Mouse (Mus musculus) liver, postnatal 0 days (tissue): Measurements from ENCODE around the gene Chst2. TPM values are rescaled to one million over a fixed set of nuclear protein-coding genes. Genes with fewer than 3 reads are reported as not detected.

Experiments used
- ATAC-seq: fragments of 200-750 bp; cut with Nextera tagmentation; 2 replicates; pipeline ENCODE4 v1.8.0; 2017; ENCODE audit warnings: mild to moderate bottlenecking, moderate library complexity
- DNase-seq: peaks from one replicate; pipeline ENCODE4 v3.0.0-alpha.2; 2016
- H3K27ac ChIP-seq: fragments of 300-500 bp; sonication (generic); 2 replicates; pipeline ENCODE4 v1.5.1; 2014; ENCODE audit warnings: antibody characterized with exemption, moderate library complexity, mild to moderate bottlenecking, low read depth
- H3K27me3 ChIP-seq: fragments of 300-500 bp; sonication (generic); 2 replicates; pipeline ENCODE4 v1.6.1; 2014; ENCODE audit warnings: low read length, control low read depth, mixed read lengths; ENCODE audit not compliant: insufficient read depth
- H3K36me3 ChIP-seq: fragments of 300-500 bp; sonication (generic); replicated peaks from 2 replicates; pipeline ENCODE4 v1.6.1; 2014; ENCODE audit warnings: mild to moderate bottlenecking, control low read depth, low read length, moderate library complexity, mixed read lengths; ENCODE audit not compliant: insufficient read depth
- H3K4me1 ChIP-seq: fragments of 300-500 bp; sonication (generic); 2 replicates; pipeline ENCODE4 v1.6.1; 2014; ENCODE audit warnings: antibody characterized with exemption, mild to moderate bottlenecking, control low read depth; ENCODE audit not compliant: insufficient read depth
- H3K4me2 ChIP-seq: fragments of 300-500 bp; sonication (generic); 2 replicates; pipeline ENCODE4 v1.6.1; 2014; ENCODE audit warnings: low read depth, mild to moderate bottlenecking, low read length, moderate library complexity, mixed read lengths
- H3K4me3 ChIP-seq: fragments of 300-500 bp; sonication (generic); 2 replicates; pipeline ENCODE4 v1.5.1; 2014; ENCODE audit warnings: low read depth, low read length
- H3K9ac ChIP-seq: fragments of 300-500 bp; sonication (generic); replicated peaks from 2 replicates; pipeline ENCODE4 v1.6.1; 2014; ENCODE audit warnings: mild to moderate bottlenecking, moderate library complexity
- H3K9me3 ChIP-seq: fragments of 300-500 bp; sonication (generic); 2 replicates; pipeline ENCODE4 v1.6.1; 2016; ENCODE audit warnings: mild to moderate bottlenecking, control low read depth, low read length, mixed read lengths
- CTCF ChIP-seq: sonication (generic); IDR thresholded peaks from 2 replicates; pipeline ENCODE4 v1.5.1; 2016; ENCODE audit warnings: antibody characterized with exemption, low read depth
- EP300 ChIP-seq: IDR thresholded peaks from 2 replicates; pipeline ENCODE4 v1.6.1; 2016; ENCODE audit warnings: antibody characterized with exemption, low read depth, mild to moderate bottlenecking
- WGBS: fragments of 180-500 bp; shearing (Covaris S2); extraction: QIAGEN DNeasy Blood & Tissue Kit; methylation state at CpG from one replicate; pipeline ENCODE4 v1.1.7; 2014; ENCODE audit not compliant: insufficient replicate concordance; 5-methylcytosine and 5-hydroxymethylcytosine counted together
- polyA plus RNA-seq: library from polyadenylated mRNA; unstranded; fragments of >200 nt; fragmentation: Nextera tagmentation; extraction: Ambion mirVana; gene quantifications from 2 replicates; pipeline ENCODE4 v1.2.1, GENCODE M21; 2015

Gene Chst2
- 0.29 and 0.49 TPM in 2 replicates for polyA plus RNA-seq

DNA sequence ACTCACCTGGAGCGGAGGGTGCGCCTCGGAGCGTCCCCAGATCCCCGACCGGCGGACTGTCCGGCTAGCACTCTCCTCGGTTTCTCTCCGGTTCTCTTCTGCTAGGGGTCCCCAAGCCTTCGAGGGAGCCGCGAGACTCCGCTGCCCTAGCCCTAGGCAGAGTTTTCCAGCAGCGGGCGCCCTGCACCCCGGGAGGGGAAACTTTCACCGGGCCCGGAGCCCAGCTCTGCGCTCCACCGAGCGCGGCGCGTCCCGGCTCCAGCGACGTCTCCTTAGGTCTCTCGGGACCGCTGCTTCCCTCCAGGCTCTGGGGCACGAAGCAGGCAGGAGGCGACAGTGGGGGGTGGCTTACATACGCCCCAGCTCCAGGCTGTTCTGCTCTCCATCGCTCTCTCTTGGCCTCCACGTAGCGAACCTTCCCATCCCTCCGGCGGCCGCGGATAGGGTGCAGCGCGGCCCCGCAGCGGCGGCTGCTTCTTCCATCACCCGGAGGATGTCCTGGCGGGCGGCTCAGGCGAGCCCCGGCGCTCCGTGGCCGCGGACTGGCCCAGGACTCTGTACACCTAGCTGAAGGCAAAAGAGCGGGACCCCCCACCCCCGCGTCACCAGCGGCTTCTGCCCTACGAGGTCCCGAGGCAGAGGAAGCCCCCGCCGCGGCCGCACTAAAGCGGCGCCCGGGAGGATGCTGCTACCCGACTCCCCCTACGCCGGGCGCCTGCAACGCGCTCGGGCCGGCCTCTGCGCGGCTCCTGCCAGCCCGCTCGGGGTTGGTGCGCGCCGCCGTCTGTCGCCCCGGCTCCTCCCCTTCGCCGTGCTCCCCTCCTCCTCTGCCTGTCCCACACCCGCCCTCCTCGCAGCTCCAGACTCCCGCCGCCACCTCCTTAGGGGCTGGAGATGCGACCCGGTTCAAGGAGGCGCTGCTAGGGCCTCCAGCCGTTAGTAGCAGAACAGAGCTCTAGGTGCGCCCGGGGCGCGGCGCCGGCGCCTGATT, at the start of gene Chst2:
Gene Chst2 (minus strand): TSS at position 152 of the 991 bp plus-strand sequence.
- no peak for TF ChIP-seq CTCF
- under 1% methylated on average over 91 of the region's 102 CpGs for WGBS
- peak within 1 kb of the TSS; percentile 75 for H3K4me2 ChIP-seq
- H3K4me1 ChIP-seq, result peaks cover 15% of the 10 kb centered on the region; the same call in 1 of the 2 replicates
- peak within 1 kb of the TSS; percentile 53 for H3K4me3 ChIP-seq
- DNase-seq (peak; percentile 49), ATAC-seq (peak; percentile 70)
- no peaks in the 10 kb centered on the region for H3K9me3 ChIP-seq
- H3K36me3 ChIP-seq, result no peaks in the 10 kb centered on the region
- 0 out of 2 replicates have a peak within 1 kb of the TSS, but pooled peaks have one; percentile 12 for H3K27ac ChIP-seq
- H3K9ac ChIP-seq, result peak within 1 kb of the TSS; percentile 16; the same call in 1 of the 2 replicates
- H3K27me3 ChIP-seq, result peaks cover 60% of the 10 kb centered on the region

DNA sequence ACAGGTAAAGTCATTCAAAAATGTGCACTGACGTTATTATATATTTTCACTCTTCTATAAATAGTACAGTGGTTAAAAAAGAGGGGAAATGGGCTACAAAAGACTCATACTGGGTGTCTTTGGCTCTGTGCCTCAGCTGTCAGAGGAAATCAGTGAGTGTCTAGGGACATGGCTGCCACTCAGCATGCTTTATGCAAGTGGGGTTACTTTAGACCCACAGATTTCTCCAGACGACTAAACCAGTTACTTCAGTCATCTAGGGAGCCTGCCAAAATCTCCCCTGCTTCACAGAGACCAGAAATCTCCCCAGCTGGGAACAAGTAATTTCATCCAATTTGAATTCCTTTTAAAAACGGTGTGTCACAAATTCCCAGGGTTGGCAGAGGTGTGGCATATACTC, 45.4 kb upstream of the Chst2 start:
- ATAC-seq, result no peak
- WGBS, result 51% methylated on average over 3 of the region's 3 CpGs
- H3K4me1 ChIP-seq, result no peaks in the 10 kb centered on the region

GRCm38 (mm10) chr9:95450586-95450985, 44.1 kb upstream of the Chst2 start:
- Histone ChIP-seq H3K9ac (no peak overlapping the region), H3K4me2 (no peak overlapping the region), H3K27me3 (no peaks in the 10 kb centered on the region), H3K9me3 (no peaks in the 10 kb centered on the region), H3K36me3 (no peaks in the 10 kb centered on the region), H3K4me1 (no peaks in the 10 kb centered on the region), H3K27ac (no peak overlapping the region), H3K4me3 (no peak overlapping the region)
- 84% methylated on average over 8 of the region's 8 CpGs for WGBS
- DNase-seq (no peak), ATAC-seq (no peak)
- TF ChIP-seq EP300 (no peak), CTCF (no peak)

More for the DNA sequence above, 45.4 kb upstream of the Chst2 start:
- no peak overlapping the region for H3K4me2 ChIP-seq
- DNase-seq, result no peak
- peaks cover 8% of the 10 kb centered on the region; the same call in 1 of the 2 replicates for H3K36me3 ChIP-seq
- no peak overlapping the region for H3K27ac ChIP-seq
- TF ChIP-seq EP300, result no peak
- TF ChIP-seq CTCF, result no peak
- H3K9ac ChIP-seq, result no peak overlapping the region
- no peak overlapping the region for H3K4me3 ChIP-seq
- H3K27me3 ChIP-seq, result no peaks in the 10 kb centered on the region
- H3K9me3 ChIP-seq, result no peaks in the 10 kb centered on the region

DNA sequence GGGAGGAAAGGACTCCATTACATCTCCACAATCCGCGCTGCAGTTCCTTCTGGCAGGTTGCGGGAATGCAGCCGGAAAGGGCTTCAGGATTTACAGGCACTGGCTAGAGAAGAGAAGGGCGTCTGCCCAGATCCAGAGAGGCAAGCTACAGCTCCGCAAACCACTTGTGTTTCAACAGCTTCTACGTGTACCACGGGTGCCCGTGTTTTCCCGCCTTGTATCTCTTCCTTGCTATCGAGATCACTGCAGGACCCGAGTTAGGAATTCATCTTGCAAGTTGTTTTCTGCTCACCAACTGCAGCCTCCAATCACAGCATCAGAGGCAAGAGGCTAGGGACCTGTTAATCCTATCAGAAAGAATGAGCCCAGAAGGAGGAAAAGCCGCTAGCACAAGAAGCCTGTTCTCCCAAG, 35.8 kb upstream of the Chst2 start:
- TF ChIP-seq CTCF (peak; percentile 16; the same call in 1 of the 2 replicates), EP300 (no peak)
- no peak overlapping the region for H3K4me3 ChIP-seq
- H3K36me3 ChIP-seq, result no peaks in the 10 kb centered on the region
- H3K9ac ChIP-seq, result no peak overlapping the region
- DNase-seq, result no peak
- H3K27ac ChIP-seq, result no peak overlapping the region
- H3K9me3 ChIP-seq, result 0 out of 2 replicates have a peak, but pooled peaks cover 2% of the 10 kb centered on the region
- 14% methylated on average over 13 of the region's 13 CpGs for WGBS
- ATAC-seq, result no peak
- no peak overlapping the region for H3K4me2 ChIP-seq
- H3K4me1 ChIP-seq, result no peaks in the 10 kb centered on the region
- H3K27me3 ChIP-seq, result no peaks in the 10 kb centered on the region

DNA sequence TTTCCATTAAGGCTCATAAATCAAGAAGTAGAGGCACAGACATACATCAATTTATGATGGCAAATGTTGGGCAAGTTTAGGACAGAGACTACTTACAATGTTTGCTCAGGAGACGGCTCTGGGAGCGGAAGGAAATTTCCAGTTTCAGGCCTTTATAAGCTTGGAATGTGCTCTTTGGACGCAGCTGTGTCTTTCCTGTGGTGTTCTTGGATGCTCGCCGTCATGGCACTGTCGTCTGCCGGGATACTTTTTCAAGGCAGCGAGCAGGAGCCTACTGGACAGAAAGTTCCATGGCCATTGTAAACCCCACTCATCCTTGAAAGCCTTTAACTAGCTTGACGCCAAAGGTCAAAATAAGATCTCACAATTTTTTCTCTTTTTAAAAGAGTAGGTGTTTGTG, 31.4 kb upstream of the Chst2 start:
- no peak for TF ChIP-seq EP300
- TF ChIP-seq CTCF, result no peak
- H3K4me3 ChIP-seq, result no peak overlapping the region
- H3K4me1 ChIP-seq, result no peaks in the 10 kb centered on the region
- DNase-seq (no peak), ATAC-seq (no peak)
- WGBS, result 81% methylated on average over 9 of the region's 9 CpGs
- H3K27ac ChIP-seq, result no peak overlapping the region
- no peak overlapping the region for H3K9ac ChIP-seq
- no peak overlapping the region for H3K4me2 ChIP-seq
- no peaks in the 10 kb centered on the region for H3K9me3 ChIP-seq
- no peaks in the 10 kb centered on the region for H3K27me3 ChIP-seq
- no peaks in the 10 kb centered on the region for H3K36me3 ChIP-seq

DNA sequence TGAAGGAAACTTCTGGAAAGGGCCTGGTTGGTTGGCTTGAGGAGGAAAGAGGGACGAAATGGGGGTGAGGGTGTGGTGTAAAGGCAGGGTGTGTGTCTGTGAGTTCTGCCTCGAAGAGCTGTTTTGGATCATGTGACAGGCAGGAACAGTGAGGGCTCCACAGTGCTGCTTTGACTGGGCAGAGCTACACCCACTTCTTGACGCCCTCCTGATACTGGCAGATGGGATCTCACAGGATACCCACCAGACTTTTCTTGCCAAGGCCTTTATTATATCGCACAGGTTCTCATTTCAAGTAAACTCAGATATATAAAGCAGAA, 29.7 kb upstream of the Chst2 start:
- Histone ChIP-seq H3K4me2 (no peak overlapping the region), H3K36me3 (no peaks in the 10 kb centered on the region), H3K9me3 (no peaks in the 10 kb centered on the region), H3K4me3 (no peak overlapping the region), H3K27ac (no peak overlapping the region), H3K4me1 (no peaks in the 10 kb centered on the region), H3K27me3 (no peaks in the 10 kb centered on the region), H3K9ac (no peak overlapping the region)
- ATAC-seq (no peak), DNase-seq (no peak)
- TF ChIP-seq EP300 (no peak), CTCF (no peak)
- WGBS, result 61% methylated on average over 4 of the region's 4 CpGs
